In the genomic region with DNA sequence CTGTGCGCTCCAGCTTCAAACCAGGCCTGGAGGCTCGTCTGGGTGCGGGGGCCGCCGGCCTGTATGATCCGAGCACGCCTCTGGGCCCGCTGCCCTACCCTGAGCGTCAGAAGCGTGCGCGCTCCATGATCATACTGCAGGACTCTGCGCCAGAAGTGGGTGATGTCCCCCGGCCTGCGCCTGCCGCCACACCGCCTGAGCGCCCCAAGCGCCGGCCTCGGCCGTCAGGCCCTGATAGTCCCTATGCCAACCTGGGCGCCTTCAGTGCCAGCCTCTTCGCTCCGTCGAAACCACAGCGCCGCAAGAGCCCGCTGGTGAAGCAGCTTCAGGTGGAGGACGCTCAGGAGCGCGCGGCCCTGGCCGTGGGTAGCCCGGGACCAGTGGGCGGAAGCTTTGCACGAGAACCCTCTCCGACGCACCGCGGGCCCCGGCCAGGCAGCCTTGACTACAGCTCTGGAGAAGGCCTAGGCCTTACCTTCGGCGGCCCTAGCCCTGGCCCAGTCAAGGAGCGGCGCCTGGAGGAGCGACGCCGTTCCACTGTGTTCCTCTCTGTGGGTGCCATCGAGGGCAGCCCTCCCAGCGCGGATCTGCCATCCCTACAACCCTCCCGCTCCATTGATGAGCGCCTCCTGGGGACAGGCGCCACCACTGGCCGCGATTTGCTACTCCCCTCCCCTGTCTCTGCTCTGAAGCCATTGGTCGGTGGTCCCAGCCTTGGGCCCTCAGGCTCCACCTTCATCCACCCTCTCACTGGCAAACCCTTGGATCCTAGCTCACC, we compare ENCODE assay signal across 8 mouse cellular contexts. TPM values are rescaled to one million over a fixed set of nuclear protein-coding genes. Genes with fewer than 3 reads are reported as not detected.
DNase-seq lines count a peak whose midpoint lies in the region; ATAC-seq and TF ChIP-seq lines count a peak whose summit lies in the region.

No protein-coding gene starts in this region.

- ATAC-seq in kidney, embryonic 15.5 days (replicated peaks; ENCODE audit: low FRiP score) = peak; percentile 85
- peak; percentile 88 for ATAC-seq in forebrain, postnatal 0 days
- ATAC-seq in liver, embryonic 13.5 days (ENCODE audit: low read depth) = no peak

- H3K4me3 ChIP-seq in kidney, embryonic 15.5 days (replicated peaks) = peak overlapping the region; percentile 44
- peak overlapping the region; percentile 18 for H3K4me3 ChIP-seq in forebrain, postnatal 0 days (ENCODE audit: low read depth, low read length)
- H3K4me3 ChIP-seq in liver, embryonic 13.5 days (replicated peaks) = peak overlapping the region; percentile 14; the same call in 1 of the 2 replicates

- peaks cover 29% of the 10 kb centered on the region for H3K27me3 ChIP-seq in kidney, embryonic 15.5 days
- no peaks in the 10 kb centered on the region for H3K27me3 ChIP-seq in forebrain, postnatal 0 days (ENCODE audit: insufficient read depth, low read length)
- peaks cover 6% of the 10 kb centered on the region for H3K27me3 ChIP-seq in liver, embryonic 13.5 days

- peaks cover 18% of the 10 kb centered on the region for H3K4me1 ChIP-seq in kidney, embryonic 15.5 days
- H3K4me1 ChIP-seq in forebrain, postnatal 0 days (ENCODE audit: insufficient read depth) = no peaks in the 10 kb centered on the region
- H3K4me1 ChIP-seq in liver, embryonic 13.5 days (replicated peaks) = no peaks in the 10 kb centered on the region

- peak overlapping the region; percentile 46 for H3K9ac ChIP-seq in kidney, embryonic 15.5 days
- H3K9ac ChIP-seq in forebrain, postnatal 0 days = peak overlapping the region; percentile 31
- no peak overlapping the region for H3K9ac ChIP-seq in liver, embryonic 13.5 days

- 17% methylated on average over 58 of the region's 58 CpGs for WGBS in kidney, embryonic 15.5 days
- WGBS in forebrain, postnatal 0 days = 21% methylated on average over 53 of the region's 58 CpGs
- WGBS in liver, embryonic 13.5 days (ENCODE audit: insufficient replicate concordance) = 76% methylated on average over 58 of the region's 58 CpGs

- H3K4me2 ChIP-seq in kidney, embryonic 15.5 days = peak overlapping the region; percentile 84
- peak overlapping the region; percentile 45 for H3K4me2 ChIP-seq in forebrain, postnatal 0 days (ENCODE audit: low read depth)
- H3K4me2 ChIP-seq in liver, embryonic 13.5 days = peak overlapping the region; percentile 47

- peaks cover 25% of the 10 kb centered on the region for H3K36me3 ChIP-seq in kidney, embryonic 15.5 days
- peaks cover 48% of the 10 kb centered on the region for H3K36me3 ChIP-seq in forebrain, postnatal 0 days (ENCODE audit: insufficient read depth)
- peaks cover 15% of the 10 kb centered on the region; the same call in 1 of the 2 replicates for H3K36me3 ChIP-seq in liver, embryonic 13.5 days

- no peaks in the 10 kb centered on the region for H3K9me3 ChIP-seq in kidney, embryonic 15.5 days (replicated peaks)
- H3K9me3 ChIP-seq in forebrain, postnatal 0 days (ENCODE audit: low read length) = no peaks in the 10 kb centered on the region
- H3K9me3 ChIP-seq in liver, embryonic 13.5 days (replicated peaks) = no peaks in the 10 kb centered on the region

- H3K27ac ChIP-seq in kidney, embryonic 15.5 days = no peak overlapping the region
- no peak overlapping the region for H3K27ac ChIP-seq in forebrain, postnatal 0 days (ENCODE audit: low read depth, low read length)
- H3K27ac ChIP-seq in liver, embryonic 13.5 days = no peak overlapping the region

- no peak for DNase-seq in kidney, adult 11 months
- peak; percentile 65 for DNase-seq in cerebellum, adult 11-12 months
- DNase-seq in forebrain, postnatal 0 days = peak; percentile 58
- no peak for DNase-seq in liver, embryonic 13.5 days
- no peak for DNase-seq in frontal cortex, postnatal 14 days (ENCODE audit: low spot score in 2 of 2)
- no peak for DNase-seq in thymus, postnatal 36 days
- DNase-seq in urinary bladder, postnatal 14 days (ENCODE audit: low spot score) = no peak

- peak; percentile 46 for TF ChIP-seq CTCF in forebrain, postnatal 0 days (IDR thresholded peaks at IDR 0.05; ENCODE audit: low read depth)

RNA-seq across cellular contexts. Expression of gene Acr, which starts 20.1 kb away (rescaled TPM):
- polyA plus RNA-seq in kidney, embryonic 15.5 days (2015; fragmentation: Nextera tagmentation; extraction: Ambion mirVana) = 0.22 and 0.27 TPM in 2 replicates
- total RNA-seq in forebrain, postnatal 0 days (2014; rRNA removed) = 2.0 and 3.6 TPM in 2 replicates
- 1.3 and 2.0 TPM in 2 replicates for polyA plus RNA-seq in forebrain, postnatal 0 days (2015; fragmentation: Nextera tagmentation; extraction: Ambion mirVana)
- polyA plus RNA-seq in liver, embryonic 13.5 days (2015; fragmentation: Nextera tagmentation; extraction: Ambion mirVana) = 0.06 TPM in 1 of 2 replicates, not detected in the other

RNA-seq across cellular contexts. Expression of gene Rabl2, which starts 43.7 kb away (rescaled TPM):
- polyA plus RNA-seq in kidney, embryonic 15.5 days (2015; fragmentation: Nextera tagmentation; extraction: Ambion mirVana) = 53.9 and 55.9 TPM in 2 replicates
- total RNA-seq in forebrain, postnatal 0 days (2014; rRNA removed) = 38.6 and 51.3 TPM in 2 replicates
- polyA plus RNA-seq in forebrain, postnatal 0 days (2015; fragmentation: Nextera tagmentation; extraction: Ambion mirVana) = 62.4 and 62.6 TPM in 2 replicates
- 7.1 and 9.1 TPM in 2 replicates for polyA plus RNA-seq in liver, embryonic 13.5 days (2015; fragmentation: Nextera tagmentation; extraction: Ambion mirVana)

RNA-seq across cellular contexts. Expression of gene Shank3, which starts 48.6 kb away (rescaled TPM):
- polyA plus RNA-seq in kidney, embryonic 15.5 days (2015; fragmentation: Nextera tagmentation; extraction: Ambion mirVana) = 1.8 and 2.2 TPM in 2 replicates
- 38.9 and 42.4 TPM in 2 replicates for total RNA-seq in forebrain, postnatal 0 days (2014; rRNA removed)
- polyA plus RNA-seq in forebrain, postnatal 0 days (2015; fragmentation: Nextera tagmentation; extraction: Ambion mirVana) = 5.9 and 10.6 TPM in 2 replicates
- polyA plus RNA-seq in liver, embryonic 13.5 days (2015; fragmentation: Nextera tagmentation; extraction: Ambion mirVana) = 0.23 and 0.43 TPM in 2 replicates

Comparison
In these comparisons a context has a peak if more than half of its experiments do, and no peak if none do; other contexts are left out.
1. DNase-seq: peak in cerebellum, adult 11-12 months (single experiment) and forebrain, postnatal 0 days (single experiment); none in kidney, adult 11 months (single experiment), liver, embryonic 13.5 days (single experiment), frontal cortex, postnatal 14 days (0 of 2), thymus, postnatal 36 days (0 of 2) and urinary bladder, postnatal 14 days (single experiment).
2. Peak in every context shown above with its lines, with median percentiles within 50 percentile points of each other: H3K4me2 ChIP-seq and H3K4me3 ChIP-seq.